Mouse (Mus musculus): ENCODE measurements at regions not wholly inside any gene's neighbourhood (a gene's known extent, or its start where the extent isn't known, plus 50 kb on each side); places are given as distances from the start of the nearest gene placed in this dataset.
"Not testable (repeated sequence)": the region's sequence is repeated elsewhere in the genome, so short reads cannot be mapped to it uniquely, and the experiment has no call there.

GRCm38 (mm10) chr12:21680026-21680425 lies 262.6 kb upstream of the Ywhaq start:
- not testable (repeated sequence) for H3K36me3 ChIP-seq; H3K9me3 ChIP-seq (replicated peaks); H3K4me3 ChIP-seq; H3K4me1 ChIP-seq; H3K4me2 ChIP-seq; H3K27me3 ChIP-seq (replicated peaks); ATAC-seq; H3K9ac ChIP-seq; H3K27ac ChIP-seq
- 19% methylated on average over 4 of the region's 4 CpGs for WGBS (ENCODE audit: insufficient replicate concordance)

GRCm38 (mm10) chr12:21649381-21649780 lies 231.9 kb upstream of the Ywhaq start:
- not testable (repeated sequence) for H3K4me2 ChIP-seq; H3K36me3 ChIP-seq; H3K4me3 ChIP-seq; H3K4me1 ChIP-seq; H3K27ac ChIP-seq; H3K9ac ChIP-seq; H3K27me3 ChIP-seq (replicated peaks); ATAC-seq
- peaks cover 56% of the 10 kb centered on the region for H3K9me3 ChIP-seq (replicated peaks)
- WGBS (ENCODE audit: insufficient replicate concordance): 65% methylated on average over 8 of the region's 8 CpGs

- H3K9me3 ChIP-seq (replicated peaks); ATAC-seq; H3K4me3 ChIP-seq; H3K4me2 ChIP-seq; H3K9ac ChIP-seq; H3K4me1 ChIP-seq; H3K36me3 ChIP-seq; H3K27ac ChIP-seq; H3K27me3 ChIP-seq (replicated peaks): not testable (repeated sequence)
- 14% methylated on average over 2 of the region's 2 CpGs for WGBS (ENCODE audit: insufficient replicate concordance)
Measured at GRCm38 (mm10) chr12:21613781-21614180, 196.3 kb upstream of the Ywhaq start.

- H3K4me2 ChIP-seq: no peak overlapping the region
- no peaks in the 10 kb centered on the region for H3K27me3 ChIP-seq (replicated peaks)
- H3K9ac ChIP-seq: no peak overlapping the region
- WGBS (ENCODE audit: insufficient replicate concordance): 51% methylated on average over 7 of the region's 7 CpGs
- ATAC-seq: no peak
- H3K27ac ChIP-seq: no peak overlapping the region
- no peaks in the 10 kb centered on the region for H3K9me3 ChIP-seq (replicated peaks)
- no peaks in the 10 kb centered on the region for H3K4me1 ChIP-seq
- no peak overlapping the region for H3K4me3 ChIP-seq
- no peaks in the 10 kb centered on the region for H3K36me3 ChIP-seq
Measured at GRCm38 (mm10) chr12:21568415-21569040, 151.1 kb upstream of the Ywhaq start.

GRCm38 (mm10) chr12:21543962-21544361 lies 126.5 kb upstream of the Ywhaq start:
- not testable (repeated sequence) for H3K9ac ChIP-seq, ATAC-seq
- WGBS (ENCODE audit: insufficient replicate concordance): 39% methylated on average over 2 of the region's 2 CpGs

GRCm38 (mm10) chr12:21543153-21543894 lies 125.9 kb upstream of the Ywhaq start:
- not testable (repeated sequence) for H3K9me3 ChIP-seq (replicated peaks); H3K36me3 ChIP-seq; H3K4me1 ChIP-seq; H3K27ac ChIP-seq; H3K27me3 ChIP-seq (replicated peaks)
- Histone ChIP-seq H3K4me3 (peak overlapping the region; percentile 56), H3K9ac (peak overlapping the region; percentile 29; the same call in 1 of the 2 replicates), H3K4me2 (peak overlapping the region; percentile 64)
- peak; percentile 71 for ATAC-seq
- WGBS (ENCODE audit: insufficient replicate concordance): 2% methylated on average over 34 of the region's 34 CpGs

More at GRCm38 (mm10) chr12:21543962-21544361, 126.5 kb upstream of the Ywhaq start:
- H3K9me3 ChIP-seq (replicated peaks); H3K36me3 ChIP-seq; H3K4me2 ChIP-seq; H3K4me3 ChIP-seq; H3K27me3 ChIP-seq (replicated peaks); H3K27ac ChIP-seq; H3K4me1 ChIP-seq: not testable (repeated sequence)

GRCm38 (mm10) chr12:21531766-21532165 lies 114.3 kb upstream of the Ywhaq start:
- no peak overlapping the region for H3K4me2 ChIP-seq
- no peak overlapping the region for H3K27ac ChIP-seq
- no peak overlapping the region for H3K4me3 ChIP-seq
- H3K9me3 ChIP-seq (replicated peaks): no peaks in the 10 kb centered on the region
- no peak for ATAC-seq
- no peak overlapping the region for H3K9ac ChIP-seq
- no peaks in the 10 kb centered on the region for H3K27me3 ChIP-seq (replicated peaks)
- H3K36me3 ChIP-seq: no peaks in the 10 kb centered on the region
- WGBS (ENCODE audit: insufficient replicate concordance): 72% methylated on average over 3 of the region's 3 CpGs
- no peaks in the 10 kb centered on the region for H3K4me1 ChIP-seq

GRCm38 (mm10) chr12:21529367-21529766 lies 111.9 kb upstream of the Ywhaq start:
- not testable (repeated sequence) for H3K27ac ChIP-seq; H3K4me3 ChIP-seq; H3K36me3 ChIP-seq; ATAC-seq; H3K4me2 ChIP-seq; H3K9ac ChIP-seq; H3K9me3 ChIP-seq (replicated peaks); H3K4me1 ChIP-seq; H3K27me3 ChIP-seq (replicated peaks)
- 57% methylated on average over 3 of the region's 3 CpGs for WGBS (ENCODE audit: insufficient replicate concordance)

- ATAC-seq; H3K4me1 ChIP-seq; H3K9ac ChIP-seq; H3K4me3 ChIP-seq; H3K27me3 ChIP-seq (replicated peaks); H3K27ac ChIP-seq; H3K4me2 ChIP-seq; H3K9me3 ChIP-seq (replicated peaks); H3K36me3 ChIP-seq: not testable (repeated sequence)
- WGBS (ENCODE audit: insufficient replicate concordance): 63% methylated on average over 8 of the region's 8 CpGs
Measured at GRCm38 (mm10) chr12:21527336-21527735, 109.9 kb upstream of the Ywhaq start.

- not testable (repeated sequence) for ATAC-seq; H3K4me1 ChIP-seq; H3K4me3 ChIP-seq; H3K4me2 ChIP-seq; H3K27me3 ChIP-seq (replicated peaks); H3K9me3 ChIP-seq (replicated peaks); H3K27ac ChIP-seq; H3K9ac ChIP-seq; H3K36me3 ChIP-seq
- WGBS (ENCODE audit: insufficient replicate concordance): 83% methylated on average over 2 of the region's 2 CpGs
Measured at GRCm38 (mm10) chr12:21526906-21527305, 109.5 kb upstream of the Ywhaq start.

GRCm38 (mm10) chr12:21525567-21525966 lies 108.1 kb upstream of the Ywhaq start:
- H3K36me3 ChIP-seq; H3K9ac ChIP-seq; H3K4me3 ChIP-seq; H3K4me2 ChIP-seq; H3K4me1 ChIP-seq; H3K9me3 ChIP-seq (replicated peaks); H3K27ac ChIP-seq; H3K27me3 ChIP-seq (replicated peaks): not testable (repeated sequence)
- 0 out of 2 replicates have a peak, but pooled peaks have one; percentile 24 for ATAC-seq
- WGBS (ENCODE audit: insufficient replicate concordance): 19% methylated on average over 6 of the region's 6 CpGs

GRCm38 (mm10) chr12:21522621-21523020 lies 105.2 kb upstream of the Ywhaq start:
- Histone ChIP-seq H3K27me3 (replicated peaks) (no peaks in the 10 kb centered on the region), H3K9me3 (replicated peaks) (0 out of 2 replicates have a peak, but pooled peaks cover 2% of the 10 kb centered on the region), H3K36me3 (no peaks in the 10 kb centered on the region), H3K4me3 (no peak overlapping the region), H3K27ac (no peak overlapping the region), H3K9ac (no peak overlapping the region), H3K4me2 (no peak overlapping the region), H3K4me1 (no peaks in the 10 kb centered on the region)
- 17% methylated on average over 3 of the region's 3 CpGs for WGBS (ENCODE audit: insufficient replicate concordance)
- ATAC-seq: no peak

Data from liver, embryonic 12.5 days (tissue).